Mouse (Mus musculus) CD8-positive naive resting alpha-beta T cell, adult 2 months (primary cell): Measurements from ENCODE around the gene Dnajc22.
"Not testable (repeated sequence)": the region's sequence is repeated elsewhere in the genome, so short reads cannot be mapped to it uniquely, and the experiment has no call there.

Source experiments
- DNase-seq, 2 experiments: peaks; one replicate each; pipeline ENCODE4 v3.0.0; 2022; ENCODE audit warnings: low read depth in 2 of 2, low spot score in 2 of 2

Dnajc22 gene

DNA sequence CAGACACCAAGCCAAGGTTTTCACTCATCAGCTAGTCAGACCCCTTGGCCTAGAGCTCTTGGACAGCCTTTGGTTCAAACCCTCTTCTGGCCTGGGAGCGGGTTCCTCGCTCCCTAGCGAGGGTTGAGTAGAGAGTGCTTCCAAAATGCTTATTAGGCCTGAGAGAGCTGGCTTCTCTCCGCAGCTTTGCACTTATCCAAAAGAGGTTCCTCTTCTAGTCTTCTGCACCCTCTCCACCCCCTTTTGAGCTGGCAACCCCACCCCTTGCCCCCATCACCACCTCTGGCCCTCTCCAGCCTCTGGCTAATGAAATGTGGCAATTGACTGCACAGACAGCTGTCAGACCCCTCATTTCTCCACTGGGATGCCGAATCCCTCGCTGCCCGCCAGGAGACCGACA, at the start of gene Dnajc22:
Dnajc22 (plus strand) TSS at position 301 of the 400 bp plus-strand sequence.
- DNase-seq, result no peak

DNA sequence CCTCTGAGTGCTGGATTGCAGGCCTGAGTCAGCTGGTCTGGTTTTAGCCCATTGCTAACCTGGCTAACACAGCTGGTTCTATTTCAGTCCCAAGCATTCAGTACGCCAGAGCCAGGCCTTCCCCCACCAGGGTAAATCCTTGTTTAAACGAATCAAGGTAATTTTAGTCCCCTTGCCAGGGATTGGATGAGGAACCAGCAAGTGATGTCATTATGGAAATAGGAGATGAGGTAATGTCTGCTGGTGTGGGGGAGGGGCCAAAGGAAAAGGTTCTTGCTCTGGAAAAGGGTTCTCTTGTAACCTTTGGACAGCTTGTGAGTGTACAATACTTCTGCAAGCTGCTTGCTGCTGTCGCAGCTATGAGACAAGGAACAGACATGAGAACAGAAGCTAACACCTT, 48.1 kb upstream of the Dnajc22 start:
- no peak for DNase-seq

DNA sequence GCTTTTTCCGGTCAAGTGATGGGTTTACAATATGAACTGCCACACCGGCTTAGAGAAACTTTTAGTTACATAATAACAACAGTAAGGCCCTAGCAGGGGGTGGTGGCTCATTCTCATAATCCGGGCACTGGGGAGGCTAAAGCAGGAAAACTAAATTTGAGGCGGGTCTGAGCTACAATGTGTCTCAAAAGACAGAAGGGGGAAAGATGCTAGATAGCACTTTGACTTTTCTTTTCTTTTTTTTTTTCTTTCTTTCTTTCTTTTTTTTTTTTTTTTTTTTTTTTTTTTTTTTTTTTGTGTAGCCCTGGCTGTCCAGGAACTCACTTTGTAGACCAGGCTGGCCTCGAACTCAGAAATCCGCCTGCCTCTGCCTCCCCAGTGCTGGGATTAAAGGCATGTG, 47.2 kb upstream of the Dnajc22 start:
- DNase-seq, result not testable (repeated sequence)

DNA sequence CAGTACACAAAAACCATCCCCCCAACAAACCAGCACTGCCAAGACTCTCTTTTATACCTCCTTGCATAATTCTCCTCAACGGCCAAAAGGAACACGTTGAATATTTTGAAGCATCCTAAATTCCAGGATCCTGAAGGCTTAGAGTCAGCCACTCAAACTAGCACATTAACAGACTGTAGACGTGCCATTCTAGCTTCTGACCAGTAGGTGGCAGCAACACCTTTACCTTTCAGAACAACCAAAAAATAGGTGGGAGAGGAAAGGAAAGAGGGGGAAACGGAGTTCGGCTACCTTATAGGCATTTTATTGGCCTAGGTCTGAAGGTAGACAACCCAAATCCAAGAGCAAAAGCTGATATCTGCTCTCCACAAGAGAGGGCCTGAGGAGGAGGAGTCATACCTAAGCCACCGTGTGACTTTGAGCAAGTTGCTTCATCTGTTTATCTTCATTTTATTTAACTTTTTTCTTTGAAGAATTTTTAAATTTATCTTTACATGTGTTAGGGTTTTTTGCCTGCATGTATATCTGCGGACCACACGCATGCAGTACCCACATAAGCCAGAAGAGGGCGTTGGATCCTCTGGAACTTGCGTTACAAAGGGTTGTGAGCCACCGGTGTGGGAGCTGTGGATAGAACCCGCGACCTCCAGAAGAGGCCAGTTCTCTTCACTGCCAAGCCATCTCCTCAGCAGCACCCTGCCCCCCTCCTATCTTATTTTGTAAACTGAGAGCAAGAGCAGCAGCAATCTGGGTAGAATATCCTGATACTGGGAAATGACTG, 43.3 kb upstream of the Dnajc22 start:
- DNase-seq, result peak; percentile 46 to 54

DNA sequence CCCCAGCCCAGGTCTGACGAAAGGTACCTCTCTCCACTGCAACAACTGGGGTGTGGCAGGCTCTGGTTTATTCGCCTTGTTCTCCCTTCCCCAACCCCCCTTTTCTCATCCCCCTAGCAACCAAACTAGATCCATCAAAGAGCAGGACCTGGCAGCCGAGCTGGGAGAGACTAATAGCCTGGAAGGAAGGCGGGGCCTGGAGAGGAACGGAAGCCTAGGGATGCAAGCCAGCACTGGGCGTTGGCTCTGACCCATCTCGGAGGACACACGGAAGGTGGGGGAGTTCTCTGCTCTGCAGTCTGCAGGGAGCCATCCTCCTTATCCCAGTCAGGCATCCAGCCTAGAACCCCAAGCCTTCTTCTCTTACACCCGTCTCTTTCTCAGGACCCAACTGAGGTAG, 39.6 kb upstream of the Dnajc22 start:
- DNase-seq, result no peak

DNA sequence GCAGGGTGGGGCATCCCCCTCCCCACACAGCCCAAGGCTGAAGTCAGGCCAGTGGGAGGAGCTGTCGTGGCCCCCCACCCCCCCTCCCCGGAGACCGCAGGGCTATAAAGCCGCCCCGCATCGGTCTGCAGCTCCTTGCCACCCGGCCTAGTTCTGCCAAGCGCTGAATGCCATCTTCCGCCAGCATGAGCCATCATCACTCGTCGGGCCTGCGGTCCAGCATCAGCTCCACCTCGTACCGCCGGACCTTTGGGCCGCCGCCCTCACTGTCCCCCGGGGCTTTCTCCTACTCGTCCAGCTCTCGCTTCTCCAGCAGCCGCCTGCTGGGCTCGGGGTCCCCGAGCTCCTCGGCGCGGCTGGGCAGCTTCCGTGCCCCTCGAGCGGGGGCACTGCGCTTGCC, 37.9 kb upstream of the Dnajc22 start, which contains the start of gene Prph:
Prph (plus strand) TSS at position 135 of the 400 bp plus-strand sequence.
- no peak for DNase-seq

DNA sequence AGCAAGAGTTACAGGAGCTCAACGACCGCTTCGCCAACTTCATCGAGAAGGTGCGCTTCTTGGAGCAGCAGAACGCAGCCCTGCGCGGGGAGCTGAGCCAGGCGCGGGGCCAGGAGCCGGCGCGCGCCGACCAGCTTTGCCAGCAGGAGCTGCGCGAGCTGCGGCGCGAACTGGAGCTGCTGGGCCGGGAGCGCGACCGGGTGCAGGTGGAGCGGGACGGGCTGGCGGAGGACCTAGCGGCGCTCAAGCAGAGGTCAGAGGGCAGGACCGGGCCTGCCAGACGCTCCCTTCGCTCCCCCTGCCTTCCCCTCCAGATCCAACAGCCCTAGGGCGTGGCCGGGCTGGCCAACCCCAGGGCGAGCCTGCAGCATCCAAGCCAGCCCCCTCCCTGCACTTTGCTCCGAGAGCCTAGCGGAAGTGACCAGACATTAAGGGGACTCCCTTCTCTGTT, 37.4 kb upstream of the Dnajc22 start:
- DNase-seq, result no peak

DNA sequence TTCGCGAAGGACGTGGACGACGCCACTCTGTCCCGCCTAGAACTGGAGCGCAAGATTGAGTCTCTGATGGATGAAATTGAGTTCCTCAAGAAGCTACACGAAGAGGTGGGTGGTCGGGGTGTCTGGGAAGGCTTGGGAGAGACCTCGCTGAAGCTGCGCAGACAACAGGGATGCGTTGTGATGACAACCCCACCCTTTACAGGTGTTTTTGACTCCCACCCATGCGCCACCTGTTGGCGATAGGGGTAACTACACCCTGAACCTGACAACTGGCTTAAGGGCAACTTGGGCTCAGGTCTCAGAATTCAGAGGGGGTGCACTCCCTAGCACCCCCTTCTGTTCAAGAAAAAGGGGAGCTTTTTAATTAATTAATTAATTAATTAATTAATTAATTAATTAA, 36.6 kb upstream of the Dnajc22 start:
- peak; percentile 31 to 58 for DNase-seq

DNA sequence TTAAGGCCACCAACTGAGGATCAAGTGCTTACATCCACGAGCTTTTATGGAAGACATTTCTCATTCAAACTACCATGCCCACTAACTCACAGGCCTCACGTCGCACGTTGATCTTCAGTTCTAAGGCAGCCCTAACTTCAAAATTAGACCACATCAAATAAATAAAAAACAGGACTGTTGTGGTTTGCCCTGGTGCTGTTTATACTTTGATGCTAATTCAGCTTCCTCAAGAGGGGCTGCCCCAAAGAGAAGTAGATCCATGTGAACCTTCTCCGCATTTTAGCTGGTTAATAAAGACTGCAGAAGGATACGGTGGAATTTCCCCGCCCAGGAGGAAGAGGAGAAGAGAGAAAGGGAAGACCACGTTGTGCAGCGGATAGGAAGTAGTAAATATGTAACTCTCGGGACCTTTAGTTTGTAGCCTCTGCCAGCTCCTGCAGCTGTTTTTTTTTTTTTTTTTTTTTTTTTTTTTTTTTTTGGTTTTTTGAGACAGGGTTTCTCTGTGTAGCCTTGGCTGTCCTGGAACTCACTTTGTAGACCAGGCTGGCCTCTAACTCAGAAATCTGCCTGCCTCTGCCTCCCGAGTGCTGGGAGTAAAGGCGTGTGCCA, 27.3 kb upstream of the Dnajc22 start:
- DNase-seq, result no peak

DNA sequence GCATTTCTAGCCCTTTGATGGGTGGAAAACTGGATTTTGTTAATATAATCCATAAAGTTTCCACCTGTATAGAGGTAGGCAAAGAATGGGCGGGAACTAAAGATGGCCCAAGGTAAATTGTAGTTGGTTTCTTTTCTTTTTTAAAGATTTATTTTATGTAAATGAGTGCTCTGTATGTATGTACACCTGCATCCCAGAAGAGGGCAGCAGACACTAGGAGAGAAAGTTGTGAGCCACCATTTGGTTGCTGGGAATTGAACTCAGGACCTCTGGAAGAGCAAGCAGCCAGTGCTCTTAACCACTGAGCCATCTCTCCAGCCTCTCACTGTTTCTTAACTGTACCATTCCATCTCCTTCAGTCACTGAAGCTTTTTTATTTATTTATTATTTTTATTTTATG, 21.0 kb upstream of the Dnajc22 start:
- no peak for DNase-seq

DNA sequence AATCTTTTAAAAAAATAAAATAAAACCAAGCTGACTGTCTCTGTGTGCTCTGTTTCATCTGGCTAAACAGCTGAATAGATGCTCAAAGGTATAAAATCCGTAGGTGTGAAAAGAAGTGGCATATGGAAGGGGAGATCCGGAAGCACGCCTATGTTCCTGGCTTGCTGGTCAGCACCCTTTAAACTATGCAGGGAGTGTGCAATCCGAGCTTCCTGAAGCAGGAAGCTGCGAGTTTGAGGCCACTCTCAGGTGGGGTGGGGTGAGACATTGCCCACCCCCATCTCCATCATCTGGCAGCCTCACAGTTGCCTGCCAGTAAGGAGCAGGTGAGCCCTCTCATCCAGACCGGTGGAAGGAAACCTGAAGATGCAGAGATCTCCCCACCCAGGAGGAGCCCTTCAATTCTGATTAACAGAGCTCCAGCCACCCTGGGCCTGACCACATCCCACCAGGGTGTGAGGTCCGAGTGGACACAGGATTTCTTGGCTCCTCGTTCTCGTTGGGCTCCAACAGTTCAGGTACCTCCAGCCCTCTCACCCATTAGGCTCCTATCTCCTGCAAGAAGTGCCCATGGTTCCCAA, 18.9 kb upstream of the Dnajc22 start, which contains the start of gene Troap:
Troap (plus strand) TSS at position 557 of the 581 bp plus-strand sequence.
- DNase-seq, result no peak

DNA sequence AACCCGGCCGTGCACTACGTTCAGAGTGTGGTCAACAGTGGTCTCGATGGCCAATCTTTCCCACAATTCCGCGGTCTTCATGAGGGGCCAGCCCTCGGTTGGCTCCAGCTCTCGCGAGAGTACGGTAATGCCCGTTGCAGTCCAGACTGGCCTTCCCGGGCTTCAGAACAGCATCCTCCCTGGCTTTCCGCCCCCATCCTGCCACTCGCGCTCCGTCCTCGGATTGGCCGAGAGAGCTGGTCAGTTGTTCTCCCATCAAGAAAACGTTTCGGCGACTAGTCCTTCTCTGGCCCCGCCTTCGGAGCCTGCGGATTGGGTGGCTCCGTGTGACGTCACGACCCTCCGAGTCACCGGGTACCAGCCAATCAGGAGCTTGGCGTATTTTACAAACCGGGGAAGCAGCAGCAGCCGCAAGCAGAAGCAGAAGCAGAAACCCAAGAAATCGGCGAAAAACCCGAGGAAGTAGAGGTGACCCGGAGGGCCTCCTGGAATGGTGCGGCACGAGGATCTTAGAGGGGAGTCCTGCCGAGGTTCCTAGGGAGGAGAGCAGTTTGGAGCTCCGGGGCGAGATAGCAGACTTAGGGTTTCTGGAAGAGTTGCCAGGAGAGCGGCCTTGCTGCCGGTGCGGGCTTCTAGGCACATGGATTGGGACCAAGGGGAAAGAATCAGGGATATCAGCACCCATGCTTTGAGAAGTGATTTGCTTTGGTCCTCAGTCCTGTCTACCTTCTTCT, 18.2 kb upstream of the Dnajc22 start:
- DNase-seq, result peak; percentile 88 to 92

DNA sequence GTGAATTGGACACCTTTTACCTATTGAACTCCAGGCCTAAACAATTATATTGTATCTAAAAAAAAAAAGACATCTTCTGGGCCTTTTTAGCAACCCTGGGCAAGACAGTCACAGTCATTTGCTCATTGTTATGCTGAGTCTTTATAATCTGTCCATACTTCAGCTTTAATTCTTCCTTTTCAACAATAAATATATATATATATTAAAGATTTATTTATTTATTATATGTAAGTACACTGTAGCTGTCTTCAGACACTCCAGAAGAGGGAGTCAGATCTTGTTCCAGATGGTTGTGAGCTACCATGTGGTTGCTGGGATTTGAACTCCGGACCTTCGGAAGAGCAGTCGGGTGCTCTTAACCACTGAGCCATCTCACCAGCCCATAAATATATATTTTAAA, 17.0 kb upstream of the Dnajc22 start:
- DNase-seq, result not testable (repeated sequence)

DNA sequence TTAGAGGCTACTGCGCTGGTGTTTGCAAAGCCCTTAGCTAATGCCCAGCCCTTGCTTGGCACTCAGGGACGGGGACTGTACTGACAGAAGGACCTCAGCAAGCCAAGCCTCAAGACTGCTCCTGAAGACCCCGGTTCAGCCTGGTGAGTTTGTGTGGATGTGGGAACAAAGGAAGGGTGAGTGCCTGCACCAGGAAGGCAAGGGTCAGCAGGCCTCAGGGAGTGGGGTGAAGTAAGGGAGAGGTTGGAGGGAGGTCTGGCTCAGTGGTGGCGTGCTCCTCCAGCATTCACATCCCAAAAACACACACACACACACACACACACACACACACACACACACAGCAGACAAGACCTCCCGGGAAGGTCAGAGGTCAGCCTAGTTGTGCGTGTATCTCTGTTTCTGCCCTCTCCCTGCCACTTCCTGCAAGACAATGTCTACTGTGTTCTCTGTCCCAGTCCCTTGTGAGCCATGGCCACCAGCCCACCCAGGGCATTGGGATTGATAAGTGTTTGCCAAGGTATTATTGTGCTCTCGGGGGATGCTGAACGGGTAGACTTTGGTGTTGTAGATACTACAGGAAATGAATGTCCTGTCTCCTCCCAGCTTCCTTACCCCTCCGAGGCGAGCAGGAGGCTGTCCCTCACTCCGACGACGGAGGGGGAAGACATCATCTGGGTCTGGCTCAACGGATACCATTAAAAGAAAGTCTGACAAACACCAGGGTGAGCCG, 14.6 kb upstream of the Dnajc22 start:
- DNase-seq, result no peak

DNA sequence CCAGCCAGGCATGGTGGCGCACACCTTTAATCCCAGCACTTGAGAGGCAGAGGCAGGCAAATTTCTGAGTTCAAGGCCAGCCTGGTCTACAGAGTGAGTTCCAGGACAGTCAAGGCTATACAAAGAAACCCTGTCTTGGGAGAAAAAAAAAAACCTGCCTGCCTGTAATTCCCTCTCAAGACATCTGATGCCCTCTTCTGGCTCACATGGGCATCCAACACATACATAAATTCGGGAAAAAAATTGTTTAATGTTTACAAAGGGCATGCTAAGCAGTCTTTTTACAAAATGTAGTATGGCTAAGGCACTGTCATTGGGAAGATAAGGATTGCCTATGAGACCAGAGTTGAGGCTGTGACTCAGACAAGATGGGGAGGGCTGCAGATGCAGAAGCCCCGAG, 13.2 kb upstream of the Dnajc22 start:
- no peak for DNase-seq

DNA sequence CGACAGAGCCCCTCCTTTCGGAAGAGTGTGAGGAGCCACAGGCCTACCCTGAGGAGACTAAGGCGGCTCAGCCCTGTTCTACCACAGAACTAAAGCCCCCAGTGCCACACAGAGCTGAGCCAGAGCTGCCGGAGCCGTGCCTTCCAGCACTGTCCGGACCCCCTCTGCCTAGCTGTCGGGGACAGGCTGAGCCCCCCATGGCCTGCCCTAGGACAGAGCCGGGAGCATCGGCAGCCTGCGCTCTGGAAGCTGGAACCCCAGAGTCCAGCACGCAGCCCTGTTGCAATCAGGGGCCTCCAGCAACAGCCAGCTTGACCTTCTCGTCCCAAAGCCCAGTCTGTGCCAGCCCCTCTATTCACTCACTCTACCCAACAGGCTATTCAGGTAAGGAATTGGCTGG, 10.6 kb upstream of the Dnajc22 start:
- DNase-seq, result no peak

DNA sequence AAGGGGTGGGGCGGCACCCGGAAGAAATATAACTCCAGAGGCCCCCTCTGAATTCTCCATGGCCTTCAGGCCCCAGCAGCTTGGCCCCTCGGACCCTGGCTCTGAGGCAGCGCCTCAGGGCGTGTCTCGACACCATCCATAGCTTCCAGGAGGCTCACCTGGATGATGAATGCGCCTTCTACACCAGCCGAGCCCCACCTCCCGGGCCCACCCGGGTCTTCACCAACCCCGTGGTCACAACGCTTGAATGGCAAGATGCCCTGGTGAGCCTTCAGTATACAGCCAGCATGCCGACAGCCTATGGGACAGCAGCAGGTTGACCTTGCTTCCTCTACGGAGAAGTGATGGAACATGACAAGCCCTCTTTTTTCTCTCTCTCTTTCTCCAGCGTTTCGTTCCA, 10.1 kb upstream of the Dnajc22 start:
- DNase-seq, result no peak

DNA sequence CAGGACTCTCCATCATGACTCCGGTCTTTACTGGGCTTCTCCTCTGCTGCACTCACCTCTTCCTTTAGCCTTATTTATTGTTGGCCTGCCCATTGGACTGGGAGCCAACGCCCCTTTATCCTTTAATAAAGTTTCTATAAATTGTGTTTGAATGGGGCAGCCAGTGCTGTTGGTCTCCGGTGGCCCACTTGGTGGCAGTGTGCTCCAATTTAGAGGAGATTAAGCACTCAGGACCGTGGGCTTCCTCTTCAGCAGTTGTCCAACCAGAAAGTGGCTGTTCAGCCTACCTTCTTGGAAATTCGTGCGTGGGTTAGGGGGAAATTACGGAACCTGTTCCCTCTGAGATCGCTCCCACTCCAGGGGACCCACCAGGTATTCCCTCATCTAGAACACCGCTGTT, 9.7 kb upstream of the Dnajc22 start:
- DNase-seq, result no peak

DNA sequence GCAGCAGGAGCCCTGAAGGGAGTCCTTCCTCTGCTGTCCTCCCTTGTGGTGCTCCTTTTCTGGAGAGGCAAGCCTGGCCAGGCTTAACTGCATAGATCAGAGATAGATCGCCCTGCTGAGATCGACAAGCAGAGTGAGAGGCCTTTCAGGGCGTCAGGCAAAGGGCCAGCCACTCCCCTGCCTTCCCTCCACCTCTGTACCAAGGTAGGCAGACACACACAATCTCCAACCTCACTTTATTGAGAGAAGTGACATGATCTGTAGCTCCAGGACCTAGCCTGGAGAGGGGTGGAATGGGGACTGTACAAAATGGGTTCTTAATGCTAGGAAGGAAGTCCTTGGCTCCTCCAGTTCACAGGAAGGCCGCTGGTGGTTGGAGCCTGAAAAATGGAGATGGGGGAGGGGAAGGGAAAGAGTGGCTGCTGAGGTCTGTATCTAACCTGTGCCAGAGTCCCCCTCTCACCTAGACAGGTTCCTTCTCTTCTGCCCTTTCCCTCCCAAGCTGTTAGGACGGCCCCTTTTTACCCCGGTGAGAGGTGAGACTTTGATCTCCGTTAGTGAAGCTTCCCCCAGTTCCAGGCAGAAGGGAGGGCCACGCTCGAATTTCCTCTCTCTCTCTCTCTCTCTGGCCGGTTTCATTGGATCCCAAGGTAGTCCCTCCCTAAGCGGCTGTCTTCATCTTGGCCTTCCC, 9.0 kb upstream of the Dnajc22 start:
- no peak for DNase-seq

DNA sequence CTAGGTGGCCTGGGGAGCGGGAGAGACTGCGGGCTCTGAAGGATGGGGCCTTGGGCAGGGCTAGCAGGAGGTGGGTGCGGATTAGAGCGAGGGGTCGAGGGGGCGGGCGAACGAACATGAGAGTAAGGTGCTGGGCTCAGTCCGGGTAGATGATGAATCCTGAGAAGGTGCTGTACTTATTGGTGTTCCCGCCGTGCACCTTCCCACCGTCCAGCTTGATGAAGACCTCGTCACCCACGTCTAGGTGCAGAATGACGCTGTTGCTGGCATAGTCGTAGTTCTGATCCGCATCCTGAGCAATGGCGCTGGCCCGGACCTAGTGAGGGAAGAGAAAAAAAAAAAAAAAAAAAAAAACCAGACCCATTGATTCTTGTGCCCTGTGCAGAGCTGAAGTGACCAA, 8.4 kb upstream of the Dnajc22 start:
- DNase-seq, result no peak
